Mouse (Mus musculus): ENCODE data around the gene Mocs3.

DNA sequence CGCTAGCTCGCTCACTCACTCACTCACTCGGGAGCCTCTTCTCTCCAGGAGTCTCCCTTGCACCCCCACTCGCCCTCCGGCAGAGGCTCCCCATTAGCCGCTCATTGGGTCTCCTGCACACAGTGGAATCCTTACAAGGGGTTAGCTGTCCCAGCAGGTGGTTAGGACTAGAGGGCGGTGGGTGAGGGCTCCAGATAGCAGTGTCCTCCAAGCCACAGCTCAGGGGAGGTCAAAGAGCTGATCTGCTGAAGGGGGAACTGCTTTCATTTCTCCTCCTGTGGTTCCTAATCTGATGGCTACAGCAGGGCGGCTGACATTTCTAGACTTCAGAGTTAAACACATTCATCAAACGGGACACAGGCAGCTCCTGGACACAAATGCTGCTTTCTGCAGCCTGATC lies 43.0 kb downstream of the Mocs3 start:
- TF ChIP-seq CTCF (IDR thresholded peaks at IDR 0.05; ENCODE audit: control insufficient read depth, insufficient read depth, insufficient replicate concordance, low read depth, low read length) (no peak), POLR2A (IDR thresholded peaks at IDR 0.05; ENCODE audit: control insufficient read depth, low read depth, low read length) (no peak)
